Mouse (Mus musculus) neural tube, embryonic 14.5 days (tissue): ENCODE data around the gene Mad2l1bp. TPM values are rescaled to one million over a fixed set of nuclear protein-coding genes. Genes with fewer than 3 reads are reported as not detected.

ENCODE experiments used
- ATAC-seq: fragments of 200-750 bp; cut with Nextera tagmentation; 2 replicates; pipeline ENCODE4 v1.8.0; 2017; ENCODE audit warnings: low read depth, mild to moderate bottlenecking, moderate TSS enrichment, moderate library complexity
- H3K27ac ChIP-seq: fragments of 300-500 bp; sonication (generic); 2 replicates; pipeline ENCODE4 v1.5.1; 2014; ENCODE audit warnings: low read depth, mild to moderate bottlenecking, control low read depth, low read length, moderate library complexity, mixed read lengths
- H3K27me3 ChIP-seq: fragments of 300-500 bp; sonication (generic); 2 replicates; pipeline ENCODE4 v1.6.1; 2014; ENCODE audit warnings: low read length; ENCODE audit not compliant: control insufficient read depth, insufficient read depth
- H3K36me3 ChIP-seq: fragments of 300-500 bp; sonication (generic); 2 replicates; pipeline ENCODE4 v1.6.1; 2014; ENCODE audit warnings: low read length, mixed read lengths; ENCODE audit not compliant: control insufficient read depth, insufficient read depth
- H3K4me1 ChIP-seq: fragments of 300-500 bp; sonication (generic); 2 replicates; pipeline ENCODE4 v1.6.1; 2014; ENCODE audit warnings: low read length; ENCODE audit not compliant: control insufficient read depth, insufficient read depth
- H3K4me2 ChIP-seq: fragments of 300-500 bp; sonication (generic); 2 replicates; pipeline ENCODE4 v1.6.1; 2014; ENCODE audit warnings: mild to moderate bottlenecking, low read depth, low read length, control low read depth
- H3K4me3 ChIP-seq: fragments of 300-500 bp; sonication (generic); 2 replicates; pipeline ENCODE4 v1.5.1; 2014; ENCODE audit warnings: low read depth, low read length, control low read depth, mixed read lengths
- H3K9ac ChIP-seq: fragments of 300-500 bp; sonication (generic); replicated peaks from 2 replicates; pipeline ENCODE4 v1.6.1; 2014; ENCODE audit warnings: low read depth, mild to moderate bottlenecking, control low read depth, low read length, mixed read lengths
- H3K9me3 ChIP-seq: fragments of 300-500 bp; sonication (generic); 2 replicates; pipeline ENCODE4 v1.6.1; 2016; ENCODE audit warnings: low read length; ENCODE audit not compliant: control insufficient read depth
- WGBS: fragments of 180-500 bp; shearing (Covaris S2); extraction: QIAGEN DNeasy Blood & Tissue Kit; methylation state at CpG from one replicate; pipeline ENCODE4 v1.1.7; 2014; 5-methylcytosine and 5-hydroxymethylcytosine counted together
- polyA plus RNA-seq: library from polyadenylated mRNA; unstranded; fragments of >200 nt; fragmentation: Nextera tagmentation; extraction: Ambion mirVana; gene quantifications from 2 replicates; pipeline ENCODE4 v1.2.1, GENCODE M21; 2014

The Mad2l1bp gene
- polyA plus RNA-seq, 1 experiment from 2014 or later: 21.4 TPM

GRCm38 (mm10) chr17:46108286-46108685 lies 45.1 kb downstream of the Mad2l1bp start:
- H3K9ac ChIP-seq: no peak overlapping the region
- no peak overlapping the region for H3K27ac ChIP-seq
- 83% methylated on average over 4 of the region's 4 CpGs for WGBS

GRCm38 (mm10) chr17:46104487-46104886 lies 48.9 kb downstream of the Mad2l1bp start:
- Histone ChIP-seq H3K4me1 (no peaks in the 10 kb centered on the region), H3K36me3 (no peaks in the 10 kb centered on the region), H3K4me3 (no peak overlapping the region), H3K9ac (no peak overlapping the region), H3K27ac (no peak overlapping the region), H3K4me2 (no peak overlapping the region), H3K9me3 (no peaks in the 10 kb centered on the region), H3K27me3 (peaks cover 4% of the 10 kb centered on the region)
- WGBS: 49% methylated on average over 12 of the region's 12 CpGs
- no peak for ATAC-seq

More at GRCm38 (mm10) chr17:46108286-46108685, 45.1 kb downstream of the Mad2l1bp start:
- Histone ChIP-seq H3K4me3 (no peak overlapping the region), H3K4me2 (no peak overlapping the region), H3K36me3 (no peaks in the 10 kb centered on the region), H3K27me3 (peaks cover 5% of the 10 kb centered on the region), H3K9me3 (no peaks in the 10 kb centered on the region), H3K4me1 (peaks cover 6% of the 10 kb centered on the region)
- ATAC-seq: no peak

- Histone ChIP-seq H3K9me3 (no peaks in the 10 kb centered on the region), H3K9ac (no peak overlapping the region), H3K27ac (no peak overlapping the region), H3K27me3 (no peaks in the 10 kb centered on the region), H3K4me2 (no peak overlapping the region), H3K36me3 (no peaks in the 10 kb centered on the region), H3K4me1 (no peaks in the 10 kb centered on the region), H3K4me3 (no peak overlapping the region)
- WGBS: 59% methylated on average over 8 of the region's 8 CpGs
- ATAC-seq: no peak
These were observed 50.7 kb downstream of the Mad2l1bp start for GRCm38 (mm10) chr17:46102608-46103159.

GRCm38 (mm10) chr17:46101906-46102305 lies 51.4 kb downstream of the Mad2l1bp start:
- Histone ChIP-seq H3K4me3 (no peak overlapping the region), H3K4me2 (no peak overlapping the region), H3K9me3 (no peaks in the 10 kb centered on the region), H3K36me3 (no peaks in the 10 kb centered on the region), H3K27ac (no peak overlapping the region), H3K9ac (no peak overlapping the region), H3K27me3 (no peaks in the 10 kb centered on the region), H3K4me1 (no peaks in the 10 kb centered on the region)
- 70% methylated on average over 9 of the region's 9 CpGs for WGBS
- ATAC-seq: no peak

DNA sequence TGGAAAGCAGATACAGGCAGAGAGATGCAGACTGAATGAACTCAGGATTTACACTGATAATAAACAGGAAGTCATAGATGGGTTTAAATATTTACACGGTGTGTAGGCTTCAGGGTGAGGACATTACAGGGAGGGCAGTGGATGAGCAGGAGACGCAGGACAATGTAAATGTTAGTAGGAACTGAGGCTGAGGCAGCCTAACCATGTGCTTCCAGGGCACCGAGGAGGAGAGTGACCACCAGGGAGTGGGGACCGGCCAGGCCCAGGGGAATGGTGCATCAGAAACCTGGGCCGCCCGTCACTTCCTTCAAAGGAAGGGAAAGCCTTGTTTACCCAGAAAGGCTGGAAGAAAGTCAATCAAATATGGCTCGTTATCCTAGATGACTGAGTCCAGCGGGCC lies 54.8 kb downstream of the Mad2l1bp start:
- Histone ChIP-seq H3K9ac (no peak overlapping the region), H3K9me3 (no peaks in the 10 kb centered on the region), H3K4me2 (no peak overlapping the region), H3K27me3 (no peaks in the 10 kb centered on the region), H3K4me1 (no peaks in the 10 kb centered on the region), H3K27ac (no peak overlapping the region), H3K4me3 (no peak overlapping the region), H3K36me3 (no peaks in the 10 kb centered on the region)
- 77% methylated on average over 8 of the region's 8 CpGs for WGBS
- no peak for ATAC-seq

Other genes with a start within 250 kb of the Mad2l1bp start
- 4.7 and 5.0 TPM in 2 replicates for gene Vegfa, start 121.2 kb downstream of the Mad2l1bp start, polyA plus RNA-seq
- 143 and 152 TPM in 2 replicates for gene Mrps18a, start 42.6 kb downstream of the Mad2l1bp start, polyA plus RNA-seq
- 30.9 and 46.7 TPM in 2 replicates for gene Rsph9, start 9.3 kb downstream of the Mad2l1bp start, polyA plus RNA-seq
- 28.1 and 31.3 TPM in 2 replicates for gene Gtpbp2, start 7.5 kb upstream of the Mad2l1bp start, polyA plus RNA-seq
- gene Polh, start 49.1 kb upstream of the Mad2l1bp start, polyA plus RNA-seq: 7.8 and 8.4 TPM in 2 replicates
- gene Xpo5, start 49.2 kb upstream of the Mad2l1bp start, polyA plus RNA-seq: 40.5 and 49.4 TPM in 2 replicates
- 80.4 and 83.6 TPM in 2 replicates for gene Polr1c, start 94.5 kb upstream of the Mad2l1bp start, polyA plus RNA-seq
- gene Yipf3, start 94.5 kb upstream of the Mad2l1bp start, polyA plus RNA-seq: 91.5 and 101 TPM in 2 replicates
- gene Lrrc73, start 100.0 kb upstream of the Mad2l1bp start, polyA plus RNA-seq: 9.1 and 10.1 TPM in 2 replicates
- 21.8 and 24.7 TPM in 2 replicates for gene Tjap1, start 129.5 kb upstream of the Mad2l1bp start, polyA plus RNA-seq
- 13.8 and 18.8 TPM in 2 replicates for gene Dlk2, start 143.9 kb upstream of the Mad2l1bp start, polyA plus RNA-seq
- 9.3 and 9.9 TPM in 2 replicates for gene Abcc10, start 174.8 kb upstream of the Mad2l1bp start, polyA plus RNA-seq
- gene Zfp318, start 230.2 kb upstream of the Mad2l1bp start, polyA plus RNA-seq: 30.0 and 32.5 TPM in 2 replicates